Mouse (Mus musculus) neural tube, embryonic 11.5 days (tissue): ENCODE data around the gene Gm49342. TPM values are rescaled to one million over a fixed set of nuclear protein-coding genes. Genes with fewer than 3 reads are reported as not detected.

Experiments used
- ATAC-seq: fragments of 200-750 bp; cut with Nextera tagmentation; 2 replicates; pipeline ENCODE4 v1.8.0; 2017; ENCODE audit warnings: moderate number of reproducible peaks, mild to moderate bottlenecking, moderate TSS enrichment, moderate library complexity; ENCODE audit not compliant: insufficient read depth, low FRiP score, low TSS enrichment
- DNase-seq: peaks from one replicate; pipeline ENCODE4 v3.0.0-alpha.2; 2015; ENCODE audit warnings: low spot score
- H3K27ac ChIP-seq: fragments of 300-500 bp; sonication (generic); 2 replicates; pipeline ENCODE4 v1.5.1; 2014; ENCODE audit warnings: low read depth, mild to moderate bottlenecking, low read length
- H3K27me3 ChIP-seq: fragments of 300-500 bp; sonication (generic); 2 replicates; pipeline ENCODE4 v1.6.1; 2014; ENCODE audit warnings: mild to moderate bottlenecking, low read length, mixed read lengths; ENCODE audit not compliant: control insufficient read depth, insufficient read depth
- H3K36me3 ChIP-seq: fragments of 300-500 bp; sonication (generic); 2 replicates; pipeline ENCODE4 v1.6.1; 2014; ENCODE audit warnings: mild to moderate bottlenecking, low read length, moderate library complexity, mixed read lengths; ENCODE audit not compliant: control insufficient read depth, insufficient read depth
- H3K4me1 ChIP-seq: fragments of 300-500 bp; sonication (generic); 2 replicates; pipeline ENCODE4 v1.6.1; 2014; ENCODE audit warnings: low read length, mixed read lengths; ENCODE audit not compliant: control insufficient read depth, insufficient read depth
- H3K4me2 ChIP-seq: fragments of 300-500 bp; sonication (generic); 2 replicates; pipeline ENCODE4 v1.6.1; 2014; ENCODE audit warnings: low read depth, mild to moderate bottlenecking, moderate library complexity
- H3K4me3 ChIP-seq: fragments of 300-500 bp; sonication (generic); 2 replicates; pipeline ENCODE4 v1.5.1; 2014; ENCODE audit warnings: low read depth, low read length
- H3K9ac ChIP-seq: fragments of 300-500 bp; sonication (generic); 2 replicates; pipeline ENCODE4 v1.6.1; 2014; ENCODE audit warnings: mild to moderate bottlenecking, low read length
- H3K9me3 ChIP-seq: fragments of 300-500 bp; sonication (generic); 2 replicates; pipeline ENCODE4 v1.6.1; 2016; ENCODE audit warnings: low read length; ENCODE audit not compliant: control insufficient read depth
- WGBS: fragments of 180-500 bp; shearing (Covaris S2); extraction: QIAGEN DNeasy Blood & Tissue Kit; methylation state at CpG from one replicate; pipeline ENCODE4 v1.1.7; 2014; 5-methylcytosine and 5-hydroxymethylcytosine counted together
- polyA plus RNA-seq: library from polyadenylated mRNA; unstranded; fragments of >200 nt; fragmentation: Nextera tagmentation; extraction: Ambion mirVana; gene quantifications from 2 replicates; pipeline ENCODE4 v1.2.1, GENCODE M21; 2014

Gm49342 gene
- polyA plus RNA-seq, 1 experiment from 2014 or later = not detected

DNA sequence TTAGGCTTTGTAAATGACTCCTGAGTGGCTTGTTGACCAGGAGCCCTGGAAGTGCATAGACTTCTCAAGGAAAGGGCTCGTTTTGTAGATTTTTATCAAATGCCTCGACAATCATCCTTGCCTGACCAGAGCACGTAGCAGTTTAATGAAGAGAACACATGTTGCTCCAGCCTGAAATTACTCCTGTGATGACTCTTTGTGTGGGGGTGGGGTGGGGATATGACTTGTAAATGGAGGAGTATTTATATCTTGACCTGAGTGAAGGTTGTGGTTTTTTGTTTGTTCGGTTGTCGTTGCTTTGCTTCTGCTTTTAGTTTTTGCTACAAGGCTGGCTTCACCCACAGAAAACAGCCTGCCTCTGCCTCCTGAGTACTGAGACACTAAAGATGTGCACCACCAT lies 37.5 kb downstream of the Gm49342 start:
- no peak overlapping the region for H3K27ac ChIP-seq
- H3K36me3 ChIP-seq = no peaks in the 10 kb centered on the region
- H3K4me3 ChIP-seq = no peak overlapping the region
- DNase-seq (no peak), ATAC-seq (no peak)
- H3K9me3 ChIP-seq = no peaks in the 10 kb centered on the region
- no peaks in the 10 kb centered on the region for H3K27me3 ChIP-seq
- H3K4me2 ChIP-seq = no peak overlapping the region
- no peak overlapping the region for H3K9ac ChIP-seq
- H3K4me1 ChIP-seq = no peaks in the 10 kb centered on the region
- WGBS = 86% methylated on average over 5 of the region's 5 CpGs

- no peak for ATAC-seq
- no peak for DNase-seq
- Histone ChIP-seq H3K4me3 (no peak overlapping the region), H3K4me2 (no peak overlapping the region), H3K9ac (no peak overlapping the region), H3K4me1 (no peaks in the 10 kb centered on the region), H3K36me3 (no peaks in the 10 kb centered on the region), H3K27ac (no peak overlapping the region), H3K27me3 (no peaks in the 10 kb centered on the region), H3K9me3 (no peaks in the 10 kb centered on the region)
- 86% methylated on average over 2 of the region's 2 CpGs for WGBS
These were observed 43.4 kb downstream of the Gm49342 start for GRCm38 (mm10) chr14:50987668-50988067.

- Histone ChIP-seq H3K36me3 (no peaks in the 10 kb centered on the region), H3K4me3 (no peak overlapping the region), H3K27ac (no peak overlapping the region), H3K4me2 (no peak overlapping the region), H3K9ac (no peak overlapping the region), H3K9me3 (no peaks in the 10 kb centered on the region), H3K4me1 (no peaks in the 10 kb centered on the region), H3K27me3 (no peaks in the 10 kb centered on the region)
- 87% methylated on average over 3 of the region's 3 CpGs for WGBS
- ATAC-seq (no peak), DNase-seq (no peak)
These were observed 46.7 kb downstream of the Gm49342 start for GRCm38 (mm10) chr14:50991037-50991436.

GRCm38 (mm10) chr14:50997088-50997487 lies 52.8 kb downstream of the Gm49342 start:
- H3K4me3 ChIP-seq = no peak overlapping the region
- no peak overlapping the region for H3K27ac ChIP-seq
- H3K27me3 ChIP-seq = no peaks in the 10 kb centered on the region
- no peaks in the 10 kb centered on the region for H3K9me3 ChIP-seq
- H3K36me3 ChIP-seq = no peaks in the 10 kb centered on the region
- ATAC-seq = no peak
- no peaks in the 10 kb centered on the region for H3K4me1 ChIP-seq
- 77% methylated on average over 3 of the region's 3 CpGs for WGBS
- no peak overlapping the region for H3K9ac ChIP-seq
- no peak for DNase-seq
- H3K4me2 ChIP-seq = no peak overlapping the region

GRCm38 (mm10) chr14:50997999-50998666 lies 53.8 kb downstream of the Gm49342 start:
- 92% methylated on average over 2 of the region's 2 CpGs for WGBS
- H3K36me3 ChIP-seq = no peaks in the 10 kb centered on the region

GRCm38 (mm10) chr14:51007152-51007801 lies 63.0 kb downstream of the Gm49342 start, which contains the start of gene Rnase10:
Gene Rnase10, plus strand, starts transcription at chr14:51007751.
- H3K9ac ChIP-seq = no peak within 1 kb of the TSS
- H3K27me3 ChIP-seq = no peaks in the 10 kb centered on the region
- no peak within 1 kb of the TSS for H3K4me3 ChIP-seq
- H3K4me1 ChIP-seq = no peaks in the 10 kb centered on the region
- no peak within 1 kb of the TSS for H3K27ac ChIP-seq
- no peak within 1 kb of the TSS for H3K4me2 ChIP-seq
- ATAC-seq (no peak), DNase-seq (no peak)
- H3K9me3 ChIP-seq = no peaks in the 10 kb centered on the region
- H3K36me3 ChIP-seq = no peaks in the 10 kb centered on the region
- WGBS = 87% methylated on average over 8 of the region's 8 CpGs

More at GRCm38 (mm10) chr14:50997999-50998666, 53.8 kb downstream of the Gm49342 start:
- Histone ChIP-seq H3K9ac (no peak overlapping the region), H3K27me3 (no peaks in the 10 kb centered on the region), H3K4me1 (no peaks in the 10 kb centered on the region), H3K4me3 (no peak overlapping the region), H3K27ac (no peak overlapping the region), H3K4me2 (no peak overlapping the region), H3K9me3 (no peaks in the 10 kb centered on the region)
- DNase-seq (no peak), ATAC-seq (no peak)

- Histone ChIP-seq H3K4me3 (no peak overlapping the region), H3K27me3 (no peaks in the 10 kb centered on the region), H3K4me2 (no peak overlapping the region), H3K36me3 (no peaks in the 10 kb centered on the region), H3K27ac (no peak overlapping the region), H3K4me1 (no peaks in the 10 kb centered on the region), H3K9me3 (no peaks in the 10 kb centered on the region), H3K9ac (no peak overlapping the region)
- DNase-seq (no peak), ATAC-seq (no peak)
- WGBS = 84% methylated on average over 13 of the region's 13 CpGs
These were observed 63.8 kb downstream of the Gm49342 start for GRCm38 (mm10) chr14:51007914-51008713.

GRCm38 (mm10) chr14:51008781-51009180 lies 64.5 kb downstream of the Gm49342 start:
- no peaks in the 10 kb centered on the region for H3K9me3 ChIP-seq
- no peaks in the 10 kb centered on the region for H3K4me1 ChIP-seq
- ATAC-seq = no peak
- 88% methylated on average over 4 of the region's 4 CpGs for WGBS
- no peak overlapping the region for H3K27ac ChIP-seq
- H3K9ac ChIP-seq = no peak overlapping the region
- H3K4me3 ChIP-seq = no peak overlapping the region
- no peak overlapping the region for H3K4me2 ChIP-seq
- H3K36me3 ChIP-seq = no peaks in the 10 kb centered on the region
- H3K27me3 ChIP-seq = no peaks in the 10 kb centered on the region
- DNase-seq = no peak
